8 mouse cellular contexts compared by ENCODE assay signal in genomic region chr5:128971298-128971697, GRCm38 (mm10). TPM values are rescaled to one million over a fixed set of nuclear protein-coding genes. Genes with fewer than 3 reads are reported as not detected.
A peak's percentile ranks its signal among the peaks of the same experiment; 100 is the strongest.
DNase-seq lines count a peak whose midpoint lies in the region; ATAC-seq lines count a peak whose summit lies in the region.

No protein-coding gene starts in this region.

- DNase-seq in CD8-positive naive resting alpha-beta T cell, adult 2 months (ENCODE audit: low read depth in 2 of 2, low spot score in 2 of 2): peak; percentile 63 to 75
- DNase-seq in adipocyte (ENCODE audit: low spot score): peak; percentile 75
- peak; percentile 84 for DNase-seq in embryo, embryonic 11 days
- peak; percentile 82 for DNase-seq in kidney, postnatal 4 days
- DNase-seq in lung, adult 18-20 months: peak; percentile 42
- DNase-seq in thymus, postnatal 14 days: peak; percentile 61

- no peaks in the 10 kb centered on the region for H3K27me3 ChIP-seq in heart, embryonic 14.5 days (ENCODE audit: control insufficient read depth, insufficient read depth, low read length)
- no peaks in the 10 kb centered on the region for H3K27me3 ChIP-seq in neural tube, embryonic 14.5 days (ENCODE audit: control insufficient read depth, insufficient read depth, low read length)

- peak overlapping the region; percentile 34 for H3K4me2 ChIP-seq in heart, embryonic 14.5 days (ENCODE audit: low read length)
- no peak overlapping the region for H3K4me2 ChIP-seq in neural tube, embryonic 14.5 days (ENCODE audit: low read depth, low read length)

- no peaks in the 10 kb centered on the region for H3K36me3 ChIP-seq in heart, embryonic 14.5 days (ENCODE audit: control insufficient read depth, insufficient read depth, low read length)
- no peaks in the 10 kb centered on the region for H3K36me3 ChIP-seq in neural tube, embryonic 14.5 days (ENCODE audit: control insufficient read depth, insufficient read depth, low read length)

- H3K27ac ChIP-seq in heart, embryonic 14.5 days (replicated peaks in 1 of 2; ENCODE audit: control insufficient read depth in 1 of 2, insufficient read depth in 1 of 2, low read depth in 2 of 2, low read length in 2 of 2): no peak overlapping the region
- H3K27ac ChIP-seq in neural tube, embryonic 14.5 days (ENCODE audit: low read depth, low read length): no peak overlapping the region

- no peaks in the 10 kb centered on the region for H3K9me3 ChIP-seq in heart, embryonic 14.5 days (ENCODE audit: control insufficient read depth, low read length)
- H3K9me3 ChIP-seq in neural tube, embryonic 14.5 days (ENCODE audit: control insufficient read depth, low read length): no peaks in the 10 kb centered on the region

- no peaks in the 10 kb centered on the region for H3K4me1 ChIP-seq in heart, embryonic 14.5 days (ENCODE audit: control insufficient read depth in 2 of 2, insufficient read depth in 2 of 2, low read length in 2 of 2)
- no peaks in the 10 kb centered on the region for H3K4me1 ChIP-seq in neural tube, embryonic 14.5 days (ENCODE audit: control insufficient read depth, insufficient read depth, low read length)

- no peak overlapping the region for H3K4me3 ChIP-seq in heart, embryonic 14.5 days (ENCODE audit: control insufficient read depth in 1 of 2, insufficient read depth in 1 of 2, low read depth in 1 of 2, low read length in 2 of 2)
- no peak overlapping the region for H3K4me3 ChIP-seq in neural tube, embryonic 14.5 days (ENCODE audit: low read depth, low read length)

- 17% methylated on average over 14 of the region's 14 CpGs for WGBS in heart, embryonic 14.5 days
- 14% methylated on average over 14 of the region's 14 CpGs for WGBS in neural tube, embryonic 14.5 days

- ATAC-seq in heart, embryonic 14.5 days (ENCODE audit: insufficient number of reproducible peaks, insufficient read depth, low FRiP score, low read depth): no peak
- ATAC-seq in neural tube, embryonic 14.5 days (ENCODE audit: low read depth): peak; percentile 28; the same call in 1 of the 2 replicates

- H3K9ac ChIP-seq in heart, embryonic 14.5 days (ENCODE audit: low read length): no peak overlapping the region
- no peak overlapping the region for H3K9ac ChIP-seq in neural tube, embryonic 14.5 days (replicated peaks; ENCODE audit: low read depth, low read length)

RNA-seq across cellular contexts. Expression of gene Rimbp2, which starts 18.0 kb away (rescaled TPM):
- polyA plus RNA-seq in heart, embryonic 14.5 days (2014; fragmentation: Nextera tagmentation; extraction: Ambion mirVana): 0.54 and 0.63 TPM in 2 replicates
- 7.0 and 8.0 TPM in 2 replicates for polyA plus RNA-seq in neural tube, embryonic 14.5 days (2014; fragmentation: Nextera tagmentation; extraction: Ambion mirVana)

RNA-seq across cellular contexts. Expression of gene Stx2, which starts 37.1 kb away (rescaled TPM):
- 21.3 and 21.4 TPM in 2 replicates for polyA plus RNA-seq in heart, embryonic 14.5 days (2014; fragmentation: Nextera tagmentation; extraction: Ambion mirVana)
- 14.4 and 26.8 TPM in 2 replicates for polyA plus RNA-seq in neural tube, embryonic 14.5 days (2014; fragmentation: Nextera tagmentation; extraction: Ambion mirVana)

RNA-seq across cellular contexts. Expression of gene Ran, which starts 48.6 kb away (rescaled TPM):
- polyA plus RNA-seq in heart, embryonic 14.5 days (2014; fragmentation: Nextera tagmentation; extraction: Ambion mirVana): 333 and 339 TPM in 2 replicates
- 305 and 317 TPM in 2 replicates for polyA plus RNA-seq in neural tube, embryonic 14.5 days (2014; fragmentation: Nextera tagmentation; extraction: Ambion mirVana)
